Mouse (Mus musculus): ENCODE results near the gene Npcd.
"Not testable (repeated sequence)": the region's sequence is repeated elsewhere in the genome, so short reads cannot be mapped to it uniquely, and the experiment has no call there.

Npcd gene

DNA sequence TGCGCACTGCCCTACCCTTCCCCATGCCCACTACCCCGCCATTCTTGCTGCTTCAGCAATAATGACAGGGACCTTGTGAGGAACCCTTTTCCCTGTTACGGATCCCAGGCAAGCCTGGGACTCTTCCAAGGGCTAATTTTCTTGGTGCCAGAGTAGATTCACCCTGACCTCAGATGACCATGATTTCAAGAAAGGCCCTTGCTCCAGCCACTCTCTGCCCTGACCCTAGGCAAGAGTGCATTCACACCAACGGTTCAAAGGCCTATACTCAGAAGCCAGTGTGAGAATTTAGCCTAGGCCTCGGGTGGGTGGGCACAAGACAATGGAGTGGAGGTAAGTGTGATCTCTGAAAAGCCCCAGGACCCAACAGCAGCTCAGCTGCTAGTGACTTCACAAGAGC lies 4.6 kb downstream of the Npcd start:
- DNase-seq = no peak

DNA sequence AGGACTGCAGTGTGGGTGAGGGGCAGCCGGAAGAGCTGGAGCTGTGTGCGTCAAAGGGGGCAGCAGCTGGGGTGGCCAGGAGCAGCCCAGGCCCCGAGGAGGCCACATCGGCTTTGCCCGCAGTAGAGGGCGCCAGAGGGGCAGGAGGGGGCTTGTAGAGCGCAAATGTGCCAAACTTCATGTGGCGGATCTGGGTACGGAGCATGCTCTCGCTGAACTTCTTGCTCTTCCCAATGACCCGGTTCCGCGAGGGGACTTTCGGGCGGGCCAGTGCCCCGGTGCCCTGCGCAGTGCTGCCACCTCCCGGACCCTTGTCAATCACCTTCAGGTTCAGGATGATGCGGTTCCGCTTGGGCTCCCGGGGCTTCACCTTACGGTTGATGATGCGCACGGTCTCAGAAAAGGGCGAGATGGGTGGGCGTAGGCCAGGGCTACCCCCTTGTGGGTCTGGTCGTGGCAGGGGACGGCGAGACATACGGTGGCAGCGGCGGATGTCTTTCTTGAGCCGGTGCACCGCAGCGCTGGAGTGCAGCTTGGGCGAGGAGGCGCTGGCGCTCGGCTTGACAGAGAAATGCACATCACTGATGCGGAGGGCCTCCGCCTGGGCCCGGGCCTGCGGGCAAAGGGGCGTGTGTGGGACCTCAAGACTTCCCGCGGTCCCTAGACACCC lies 5.5 kb downstream of the Npcd start:
- DNase-seq = no peak

DNA sequence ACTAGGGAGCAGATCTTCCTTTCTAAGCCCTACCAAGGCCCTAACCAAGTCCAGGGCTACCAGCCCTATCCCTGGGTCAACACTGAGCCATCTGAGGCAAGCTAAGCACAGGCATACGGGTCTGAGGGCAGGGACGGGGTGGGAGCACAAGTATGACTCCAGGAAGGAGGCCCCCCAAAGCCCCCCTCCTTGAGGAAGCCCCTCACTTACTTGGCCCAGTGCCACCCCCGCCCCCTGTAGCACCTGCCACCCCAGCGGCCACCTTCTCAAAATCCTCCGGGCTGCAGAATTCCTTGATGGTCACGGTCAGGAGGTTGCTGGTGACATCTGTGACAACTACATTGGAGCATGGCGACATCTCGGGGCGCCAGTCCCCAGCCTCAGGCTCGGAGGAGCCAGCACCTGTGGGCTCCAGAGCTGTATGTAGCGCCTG lies 6.2 kb downstream of the Npcd start:
- DNase-seq = no peak

DNA sequence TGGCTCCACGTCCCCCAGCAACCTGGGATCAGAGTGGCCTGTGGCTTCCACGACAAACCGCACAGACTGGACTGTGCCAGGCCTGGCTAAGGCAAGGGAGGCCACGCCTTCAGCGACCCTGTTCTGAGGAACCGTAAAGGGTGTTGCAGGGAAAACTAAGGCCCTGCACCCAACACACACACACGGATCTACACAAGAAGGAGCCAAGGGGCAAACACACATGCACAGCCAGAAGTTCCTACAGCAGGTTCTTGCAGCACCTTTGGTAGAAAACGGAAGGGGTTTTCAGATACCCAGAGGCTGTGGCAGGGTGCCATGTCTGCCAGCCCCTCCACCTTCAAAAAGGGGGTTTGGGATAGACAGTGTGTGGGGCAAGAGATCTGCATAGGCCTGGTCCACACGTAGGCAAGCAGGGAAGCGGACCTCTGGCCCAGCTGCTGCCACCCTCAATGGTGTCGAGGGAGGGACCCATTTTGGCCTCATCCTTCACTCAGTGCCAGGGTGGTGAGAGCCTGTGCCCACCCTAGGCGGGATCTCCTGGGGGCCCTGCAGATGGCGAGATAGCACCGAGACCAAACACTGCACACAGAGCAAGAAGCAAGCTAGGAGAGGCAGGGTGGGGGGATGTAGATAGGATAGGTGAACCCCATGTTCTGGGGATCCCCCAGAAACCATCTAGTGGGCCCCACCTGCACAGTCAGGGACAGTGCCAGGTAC lies 6.8 kb downstream of the Npcd start:
- DNase-seq = no peak

DNA sequence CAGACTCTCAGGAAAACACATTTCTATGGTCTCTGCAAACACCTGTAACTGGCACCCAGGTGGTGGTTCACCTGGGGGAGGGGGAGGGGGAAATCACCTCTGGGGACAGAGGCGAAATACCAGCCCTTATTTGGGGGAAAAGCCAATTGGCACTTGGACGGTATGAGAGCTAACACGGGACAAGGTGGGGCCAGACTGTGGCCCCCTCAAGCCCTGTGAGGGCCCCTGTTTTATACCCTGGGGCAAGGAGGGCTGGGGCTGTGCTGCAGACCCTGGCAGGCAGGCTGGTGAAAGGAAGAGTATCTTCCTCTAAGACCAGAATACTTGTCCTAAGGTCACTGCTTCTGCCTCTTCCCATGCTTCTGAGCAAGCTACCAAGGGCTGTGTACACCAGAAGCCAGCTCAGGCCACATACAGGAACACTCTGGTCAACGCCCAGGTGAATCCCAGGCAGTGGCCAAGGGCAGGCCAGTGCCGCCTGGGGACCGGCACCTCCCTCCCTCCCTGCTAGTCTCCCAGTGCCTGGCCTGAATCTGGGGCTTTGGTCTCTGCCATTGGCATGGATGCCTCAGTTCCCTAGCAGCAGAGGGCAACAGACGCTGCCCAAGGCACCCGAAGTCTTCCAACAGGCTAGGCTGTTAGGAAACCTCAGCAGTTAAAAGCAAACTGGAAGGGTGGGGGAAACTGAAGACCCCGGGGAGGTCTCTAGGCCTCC lies 7.7 kb downstream of the Npcd start:
- no peak for DNase-seq

DNA sequence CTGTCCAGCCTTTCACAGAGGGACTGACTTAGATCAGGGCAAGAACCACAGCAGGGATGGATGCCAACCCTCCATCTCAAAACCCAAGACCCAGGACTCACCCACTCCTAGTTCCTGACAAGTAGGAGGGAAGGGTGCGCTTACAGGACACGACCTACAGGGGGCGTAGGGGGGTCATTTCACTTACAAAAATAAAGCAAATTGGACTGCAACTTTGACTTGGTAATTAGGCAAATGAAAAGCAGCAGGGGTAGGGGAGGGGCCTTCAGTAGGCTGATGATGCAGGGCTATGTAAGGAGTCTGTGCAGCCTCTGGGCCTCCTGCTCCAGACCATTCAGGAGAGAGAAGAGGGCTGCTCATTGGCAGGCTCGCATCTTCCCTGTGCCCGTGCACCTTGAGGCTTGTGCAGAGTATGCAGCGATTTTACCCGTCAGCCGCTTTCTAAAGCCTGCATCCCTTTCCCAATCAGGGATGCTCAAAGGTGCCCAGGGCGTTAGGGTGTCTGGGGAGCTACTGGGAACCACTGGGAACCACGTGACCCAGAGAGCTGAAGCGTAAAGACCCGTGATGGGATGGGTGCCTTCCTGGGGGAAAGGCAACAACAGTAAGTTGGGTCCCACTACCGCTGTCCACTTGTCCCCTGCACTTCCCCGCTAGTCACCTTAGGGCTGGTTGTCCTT lies 8.8 kb downstream of the Npcd start:
- DNase-seq = no peak

DNA sequence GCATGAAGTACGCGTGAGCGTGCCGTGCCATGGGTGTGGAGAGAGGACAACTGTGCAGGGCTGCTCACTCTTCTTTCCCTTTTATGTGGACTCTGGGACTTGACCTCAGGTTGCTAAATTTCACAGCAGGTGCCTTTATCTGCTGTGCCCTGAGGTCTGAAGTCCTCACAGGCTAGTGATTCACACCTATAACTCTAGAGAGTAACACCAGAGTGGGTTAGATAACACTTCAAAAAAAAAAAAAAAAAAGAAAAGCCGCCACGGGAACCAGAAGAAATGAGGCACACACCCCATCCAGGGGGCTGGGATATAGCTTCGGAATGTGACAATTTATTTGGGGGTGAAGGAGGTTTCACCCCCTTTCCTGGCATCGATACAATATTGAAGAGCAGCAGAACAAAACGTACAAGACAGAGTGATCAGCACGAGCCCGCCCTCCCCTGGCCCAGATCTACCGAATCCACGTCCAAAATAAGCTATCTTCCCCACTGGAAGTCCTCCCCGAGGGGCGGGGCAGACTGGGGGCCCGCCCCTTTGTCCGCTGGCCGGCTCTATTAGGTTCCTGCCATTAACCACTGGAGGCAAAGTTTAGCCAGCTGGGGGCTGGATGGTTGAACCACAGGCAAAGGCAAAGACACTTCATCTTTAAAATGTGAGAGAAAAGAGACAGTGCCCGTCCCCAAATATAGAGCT lies 10.3 kb downstream of the Npcd start:
- peak; percentile 34 for DNase-seq

DNA sequence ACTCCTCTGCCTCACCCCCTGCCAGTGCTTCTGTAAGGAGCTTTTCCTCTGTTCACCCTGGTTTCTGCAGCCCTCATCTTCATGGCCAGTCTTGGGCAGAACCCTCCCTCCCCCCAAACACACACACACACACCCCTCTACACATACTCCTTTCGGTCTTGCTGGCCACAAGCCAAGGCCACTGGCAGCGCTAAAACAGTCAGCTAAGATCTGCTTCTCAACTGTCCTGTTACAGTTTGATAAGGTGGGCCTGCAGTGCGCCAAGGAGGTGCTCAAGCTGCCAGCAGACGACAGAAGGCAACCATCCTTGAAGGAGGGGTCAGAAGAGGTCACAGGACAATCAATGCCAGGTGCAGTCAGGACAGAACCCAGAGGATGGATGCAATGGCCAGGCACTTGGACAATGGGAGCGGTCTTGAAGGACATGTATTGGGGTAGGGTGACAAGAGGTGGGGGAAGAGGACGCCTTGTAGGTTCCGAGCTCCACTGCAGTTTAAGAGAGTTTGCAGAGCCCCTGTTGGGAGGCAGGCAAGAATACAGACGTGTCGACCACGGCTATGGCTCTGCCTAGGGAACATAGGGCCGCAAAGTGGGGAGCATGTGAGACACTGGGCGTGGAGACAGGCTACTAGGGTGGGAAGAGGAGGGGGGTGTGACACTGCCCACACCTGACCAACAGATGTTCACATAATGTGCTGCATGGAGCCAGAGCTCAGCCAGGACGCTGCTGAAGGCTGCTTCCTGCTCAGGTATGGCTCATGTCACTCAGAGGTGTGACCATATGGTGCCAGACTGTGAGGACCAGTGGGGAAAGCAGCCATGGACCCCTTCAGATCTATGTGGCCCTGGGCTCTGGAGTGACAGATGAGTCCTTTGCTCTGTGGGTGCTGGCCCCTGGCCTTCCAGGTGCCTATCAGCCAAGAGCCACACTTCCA lies 11.5 kb downstream of the Npcd start:
- no peak for DNase-seq

DNA sequence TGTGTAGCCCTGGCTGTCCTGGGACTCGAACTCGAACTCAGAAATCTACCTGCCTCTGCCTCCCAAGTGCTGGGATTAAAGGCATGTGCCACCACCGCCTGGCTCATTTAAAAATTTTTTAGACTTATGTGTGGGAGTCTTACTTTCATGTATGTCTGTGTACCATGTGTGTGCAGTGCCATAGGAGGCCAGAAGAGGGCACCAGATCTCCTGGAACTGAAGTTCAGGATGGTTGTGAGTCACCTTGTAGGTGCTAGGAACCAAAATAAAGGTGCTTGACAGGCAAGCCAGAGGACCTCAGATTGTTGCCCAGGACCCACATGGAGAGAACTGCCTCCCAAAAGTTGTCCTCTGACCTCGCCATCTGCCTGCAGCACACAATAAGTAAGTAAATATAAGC lies 15.7 kb downstream of the Npcd start:
- DNase-seq = no peak

DNA sequence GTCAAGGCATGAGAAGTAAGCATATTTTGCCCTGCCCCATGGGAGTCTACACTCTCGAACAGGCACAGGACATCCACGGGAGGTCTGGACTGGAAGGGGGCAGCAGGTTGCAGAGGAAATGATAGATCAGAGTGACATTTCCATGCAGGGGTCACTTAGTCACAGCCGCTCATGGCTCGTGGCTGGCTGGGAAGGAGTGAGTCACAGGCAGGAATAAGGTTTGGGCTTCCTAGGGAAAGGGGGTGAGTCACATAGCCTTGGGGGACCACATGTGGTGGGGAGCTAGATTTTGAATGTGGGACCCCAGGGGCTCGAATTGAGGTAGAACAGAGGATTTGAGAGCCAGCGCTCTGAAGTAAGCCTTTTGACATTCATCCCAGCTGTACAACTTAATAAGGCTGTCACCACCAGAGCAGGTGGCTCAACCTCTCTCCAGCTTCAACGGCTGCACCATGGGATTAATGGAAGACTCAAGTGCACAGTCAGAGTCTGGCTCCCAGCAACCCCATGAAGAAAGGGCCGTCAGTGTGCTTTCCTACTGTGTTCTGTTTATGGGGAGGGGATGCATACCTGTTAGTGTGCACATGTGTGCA lies 20.3 kb downstream of the Npcd start:
- no peak for DNase-seq

DNA sequence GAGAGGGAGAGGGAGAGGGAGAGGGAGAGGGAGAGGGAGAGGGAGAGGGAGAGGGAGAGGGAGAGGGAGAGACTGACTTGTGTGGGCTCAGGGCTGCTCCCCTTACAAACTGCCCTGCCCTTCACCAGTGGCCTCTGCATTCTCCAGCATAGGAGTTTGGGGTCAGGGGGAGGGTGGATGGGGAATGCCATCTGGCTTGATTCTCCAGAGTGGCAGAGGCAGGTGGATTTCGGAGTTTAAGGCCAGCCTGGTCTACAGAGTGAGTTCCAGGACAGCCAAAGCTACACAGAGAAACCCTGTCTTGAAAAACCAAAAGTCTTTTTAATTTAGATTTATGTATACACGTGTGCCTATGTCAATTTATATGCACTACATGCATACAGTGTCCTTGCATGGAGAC lies 21.2 kb downstream of the Npcd start:
- DNase-seq = not testable (repeated sequence)

DNA sequence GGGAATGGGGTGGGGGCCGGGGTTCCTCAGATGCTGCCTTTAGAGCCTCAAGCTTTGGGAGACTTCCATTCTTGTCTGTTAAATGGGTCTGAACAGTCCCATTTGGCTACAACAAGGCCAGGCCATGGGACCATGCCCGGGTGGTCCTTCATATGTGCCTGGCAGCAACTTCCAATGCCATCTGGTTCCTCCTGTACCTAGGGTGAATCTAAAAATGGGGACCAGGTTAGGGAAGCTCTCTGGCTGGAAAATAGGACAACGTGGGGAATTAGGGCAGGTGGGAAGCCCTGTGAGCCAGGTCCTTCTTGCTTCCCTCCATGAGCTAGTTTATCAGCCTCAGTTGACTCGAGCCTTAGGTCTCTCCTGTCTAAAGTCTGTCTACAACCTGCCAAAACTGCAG lies 23.0 kb downstream of the Npcd start:
- DNase-seq = no peak

DNA sequence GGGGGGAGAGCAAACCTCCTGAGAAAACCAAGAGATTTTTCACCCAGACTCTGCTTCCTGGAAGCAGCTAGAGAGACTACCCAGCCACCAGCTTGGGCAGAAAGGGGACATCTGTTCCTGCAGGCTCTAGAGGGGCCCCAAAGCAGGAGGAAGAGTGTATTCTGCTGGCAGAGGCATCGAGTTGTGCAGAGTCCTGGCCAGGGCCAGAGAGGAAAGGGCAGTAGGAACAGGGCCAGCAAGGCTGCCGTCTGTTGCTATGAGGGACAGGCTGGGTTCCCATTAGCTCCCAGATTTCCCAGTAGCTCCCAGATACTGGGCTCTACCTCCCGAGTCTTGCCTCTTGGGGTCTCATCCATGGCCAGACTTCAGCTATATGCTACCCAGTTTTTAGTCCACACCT lies 24.0 kb downstream of the Npcd start:
- DNase-seq = no peak

DNA sequence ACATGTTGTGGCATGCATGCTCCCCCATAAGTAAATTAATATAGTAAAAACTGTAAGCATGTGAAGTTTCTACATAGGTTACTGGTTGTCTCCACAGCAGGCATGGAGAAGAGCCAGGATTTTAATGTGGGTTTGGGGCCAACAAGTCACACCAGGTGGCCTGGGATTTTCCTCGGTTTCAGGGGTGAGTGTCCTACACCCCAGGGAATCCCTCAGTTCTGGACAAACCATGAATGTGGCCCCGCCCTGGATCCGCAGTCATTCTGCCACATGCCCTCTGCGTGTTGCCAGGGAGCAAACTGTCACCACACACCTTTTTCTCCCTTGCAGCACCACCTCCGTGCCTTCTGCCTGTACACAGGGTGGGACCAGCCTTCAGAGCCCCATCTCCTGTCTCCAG lies 25.4 kb downstream of the Npcd start:
- DNase-seq = no peak

DNA sequence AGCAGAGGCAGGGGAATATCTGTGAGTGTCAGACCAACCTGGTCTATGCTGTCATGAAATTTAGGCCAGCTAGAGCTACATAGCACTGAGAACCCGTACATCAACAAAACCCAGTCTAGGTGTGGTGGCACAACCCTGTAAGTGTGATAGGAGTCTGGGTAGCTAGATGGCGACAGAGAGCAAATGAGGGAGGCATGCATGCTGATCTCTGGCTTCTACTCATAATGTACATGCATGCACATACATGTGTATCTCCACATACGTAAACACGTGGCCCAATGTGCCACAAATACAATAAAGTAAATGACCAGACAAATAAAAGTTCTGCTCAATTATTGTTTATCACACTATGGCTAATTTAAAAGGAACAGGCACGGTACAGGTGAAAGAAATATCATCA lies 25.9 kb downstream of the Npcd start:
- no peak for DNase-seq

DNA sequence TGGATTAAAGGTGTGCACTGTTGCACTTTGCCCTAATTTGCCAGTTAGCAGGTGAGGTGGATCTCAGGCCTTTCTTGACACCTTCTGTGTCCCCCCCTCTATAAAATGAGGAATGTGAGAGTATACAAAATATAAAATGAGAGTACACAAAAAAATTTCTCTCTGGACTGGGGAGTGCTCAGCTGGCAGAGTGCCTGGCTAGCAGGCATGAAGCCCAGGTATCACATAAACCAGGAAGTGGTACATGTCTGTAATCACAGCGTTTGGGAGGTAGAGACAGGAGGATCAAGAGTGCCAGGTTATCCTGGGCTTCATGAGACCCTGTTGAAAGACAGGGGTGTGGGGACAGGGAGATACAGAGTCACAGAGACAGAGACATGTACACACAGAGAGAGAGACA lies 27.0 kb downstream of the Npcd start:
- DNase-seq = no peak

DNA sequence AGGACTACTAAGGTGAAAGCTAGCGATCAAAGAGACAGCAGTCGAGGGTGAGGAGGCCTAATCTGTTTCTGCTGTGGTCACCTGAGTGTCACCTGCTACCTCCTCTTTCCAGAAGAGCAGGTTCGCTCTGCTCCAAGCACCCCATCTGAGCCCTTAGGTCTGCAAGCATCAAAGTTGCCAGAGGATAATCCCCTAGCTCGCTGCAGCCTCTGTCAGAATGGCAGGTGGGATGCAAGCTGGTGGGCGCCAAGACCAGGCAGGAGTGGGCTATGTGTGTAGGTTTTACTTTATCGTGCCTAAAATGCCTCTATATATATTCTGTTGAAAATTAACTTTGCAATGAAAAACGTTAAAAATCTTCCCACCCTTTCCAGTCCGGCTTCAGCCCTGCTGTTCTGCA lies 28.8 kb downstream of the Npcd start:
- DNase-seq = no peak

DNA sequence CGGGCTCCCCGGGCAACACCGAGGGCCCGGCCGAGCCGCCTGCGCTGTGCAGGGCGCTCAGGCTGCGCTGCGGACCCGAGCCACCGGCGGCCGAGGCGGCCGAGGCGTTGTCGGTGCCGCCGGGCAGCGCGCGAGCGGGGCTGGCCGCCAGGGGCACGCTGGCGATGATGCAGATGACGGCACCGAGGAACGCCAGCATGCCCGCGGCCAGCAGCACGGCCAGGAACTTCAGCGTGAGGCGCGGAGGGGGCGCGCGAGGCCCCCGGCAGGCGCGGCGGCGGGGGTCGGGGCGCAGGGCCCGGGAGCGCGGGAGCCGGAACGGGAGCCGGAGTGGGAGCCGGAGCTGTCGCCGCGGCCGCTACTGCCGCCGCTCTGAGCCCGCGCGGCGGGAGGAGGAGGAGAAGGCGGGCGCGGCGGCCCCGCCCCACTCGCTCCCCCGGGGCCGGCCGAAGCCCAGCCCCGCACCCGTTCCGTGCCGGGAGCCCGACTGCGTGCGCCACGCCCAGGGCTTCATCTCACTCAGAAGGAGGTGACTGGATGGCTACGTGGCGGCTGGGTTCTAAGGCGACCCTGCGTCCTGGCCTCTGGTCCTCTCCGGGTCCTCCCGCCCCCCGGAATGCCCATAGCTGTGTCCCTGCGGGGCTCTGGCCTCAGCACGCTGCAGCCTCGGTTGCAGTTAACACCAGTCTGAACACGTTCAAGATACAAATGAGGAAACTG lies 29.5 kb downstream of the Npcd start, which contains the start of gene Nptxr:
Gene Nptxr (minus strand): TSS at position 415 of the 720 bp plus-strand sequence.
- no peak for DNase-seq

DNA sequence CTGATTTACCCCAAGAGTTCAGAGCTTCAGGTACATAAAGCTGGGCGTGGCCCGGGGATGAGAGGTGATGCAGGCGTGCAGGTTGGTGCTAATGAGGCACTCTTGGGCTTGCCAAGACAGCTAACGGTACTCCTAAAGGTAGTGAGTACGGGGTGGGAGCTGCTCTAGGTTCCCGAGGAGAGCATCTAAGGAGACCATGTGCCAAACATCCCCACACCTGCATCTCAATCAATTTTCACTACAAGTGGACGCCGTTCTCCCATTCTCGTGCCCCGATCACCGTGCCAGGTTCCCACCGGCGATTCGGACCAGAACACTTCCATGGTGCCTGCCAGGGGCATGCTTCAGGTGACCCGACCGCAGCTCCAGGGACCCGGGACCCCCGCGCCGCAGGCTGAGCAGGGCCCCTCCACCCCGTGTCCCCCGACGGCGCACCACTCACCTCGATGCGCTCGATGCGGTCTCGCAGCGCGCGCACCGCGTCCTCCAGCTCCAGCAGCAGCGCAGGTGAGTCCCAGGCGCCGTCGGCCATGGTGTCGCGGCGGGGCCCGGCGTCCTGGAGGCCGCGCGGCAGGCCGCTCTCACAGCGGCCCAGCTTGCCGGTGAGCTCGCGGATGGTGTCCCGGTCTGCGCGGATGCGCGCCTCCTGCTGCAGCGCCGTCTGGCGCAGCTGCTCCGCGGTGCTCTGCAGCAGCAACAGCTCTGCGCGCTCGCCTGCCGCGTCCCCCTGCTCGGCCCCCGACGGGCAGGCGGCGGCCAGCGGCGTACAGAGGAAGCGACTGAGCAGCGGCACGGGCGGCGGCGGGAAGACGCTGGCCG lies 30.3 kb downstream of the Npcd start:
- DNase-seq = no peak

DNA sequence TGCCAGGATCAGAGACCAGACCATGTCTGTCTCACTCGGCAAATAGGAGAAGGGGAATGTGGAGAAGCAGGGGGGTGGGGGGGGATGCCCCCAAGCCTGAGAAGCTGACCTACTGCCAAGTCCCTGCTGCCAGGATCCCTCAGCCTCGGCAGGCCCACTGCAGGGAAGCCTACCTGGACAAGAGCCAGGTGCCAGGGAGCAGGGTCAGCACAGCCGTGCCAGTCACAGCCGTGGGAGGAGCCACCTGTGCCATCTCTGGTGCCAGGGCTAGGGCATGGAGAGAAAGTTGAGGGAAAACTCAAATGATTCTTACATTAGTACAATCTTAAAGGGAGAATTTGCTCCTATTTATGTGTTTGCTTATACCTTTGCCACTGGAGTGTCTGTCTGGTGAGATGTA lies 31.7 kb downstream of the Npcd start:
- DNase-seq = no peak

Data from kidney, adult 11 months (tissue).